Mouse (Mus musculus) megakaryocyte, embryonic 14.5 days (primary cell): ENCODE measurements around the gene Asphd1.

ENCODE experiments used
- FLI1 ChIP-seq: IDR thresholded peaks from 2 replicates; pipeline ENCODE4 v1.6.1; 2012; ENCODE audit warnings: low read length, inconsistent platforms, mixed read lengths
- GATA1 ChIP-seq: IDR thresholded peaks from 3 replicates; pipeline ENCODE4 v1.6.1; 2012; ENCODE audit warnings: mixed read lengths, low read length, inconsistent platforms, borderline replicate concordance

DNA sequence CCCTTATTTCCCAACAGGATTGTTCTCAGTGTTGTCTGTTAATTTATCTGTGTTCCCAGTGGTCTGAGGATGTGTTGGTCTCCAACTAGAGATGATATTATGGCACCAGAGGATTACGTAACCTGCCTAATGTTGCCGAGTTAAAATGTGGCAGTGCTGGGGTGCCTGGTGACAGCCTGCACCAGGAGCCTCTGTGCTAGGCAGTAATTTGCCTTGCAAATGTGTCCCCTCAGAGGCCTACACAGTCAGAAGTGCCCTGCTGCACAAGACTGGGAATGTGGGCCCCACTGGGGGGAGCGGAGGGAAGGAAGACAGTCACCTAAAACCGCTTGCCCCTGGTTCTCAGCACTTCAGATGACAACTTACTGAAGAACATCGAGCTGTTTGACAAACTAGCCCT, 7.6 kb downstream of the Asphd1 start:
- no peak for TF ChIP-seq FLI1
- no peak for TF ChIP-seq GATA1
